Mouse (Mus musculus) megakaryocyte, adult 5-6 weeks (primary cell): ENCODE results near the gene Morn2. TPM values are rescaled to one million over a fixed set of nuclear protein-coding genes. Genes with fewer than 3 reads are reported as not detected.

Experiments used
- ATAC-seq: 2 replicates; pipeline ENCODE4 v1.8.0; 2016; ENCODE audit warnings: mild to moderate bottlenecking, inconsistent platforms; ENCODE audit not compliant: poor library complexity, severe bottlenecking
- total RNA-seq, 2 experiments: library from RNA; stranded (forward) in 1 of 2; stranded (reverse) in 1 of 2; fragments of 153-499, 151-499 nt in 1 of 2; fragments of 221-1000, 200-1000 nt in 1 of 2; gene quantifications; 2 replicates each; pipeline versions ENCODE4 v1.2.3 to v1.2.4; 2015 to 2017

The Morn2 gene
- total RNA-seq, 2 experiments from 2014 or later = 1.4 to 1.6 TPM

- ATAC-seq = no peak
Observed at GRCm38 (mm10) chr17:80323015-80323414, 33.0 kb downstream of the Morn2 start.

GRCm38 (mm10) chr17:80323658-80324057, 33.7 kb downstream of the Morn2 start:
- ATAC-seq = peak; percentile 85

- no peak for ATAC-seq
Observed at GRCm38 (mm10) chr17:80324521-80324920, 34.5 kb downstream of the Morn2 start.

GRCm38 (mm10) chr17:80325456-80325855, 35.5 kb downstream of the Morn2 start:
- ATAC-seq = no peak

GRCm38 (mm10) chr17:80326431-80326830, 36.4 kb downstream of the Morn2 start:
- no peak for ATAC-seq

GRCm38 (mm10) chr17:80332386-80332785, 42.4 kb downstream of the Morn2 start:
- no peak for ATAC-seq

- no peak for ATAC-seq
Observed at GRCm38 (mm10) chr17:80345277-80345676, 55.3 kb downstream of the Morn2 start.

- no peak for ATAC-seq
Observed at GRCm38 (mm10) chr17:80346591-80347125, 56.7 kb downstream of the Morn2 start.

Other genes with a start within 250 kb of the Morn2 start
- gene Hnrnpll, start 227.9 kb upstream of the Morn2 start, total RNA-seq (2015) = 97.4 and 108 TPM in 2 replicates
- 53.1 and 65.2 TPM in 2 replicates for gene Hnrnpll, start 227.9 kb upstream of the Morn2 start, total RNA-seq (2017)
- 6.3 and 8.2 TPM in 2 replicates for gene Galm, start 162.7 kb upstream of the Morn2 start, total RNA-seq (2015)
- 3.0 and 5.1 TPM in 2 replicates for gene Galm, start 162.7 kb upstream of the Morn2 start, total RNA-seq (2017)
- 288 and 324 TPM in 2 replicates for gene Srsf7, start 82.9 kb upstream of the Morn2 start, total RNA-seq (2015)
- 271 and 290 TPM in 2 replicates for gene Srsf7, start 82.9 kb upstream of the Morn2 start, total RNA-seq (2017)
- gene Ttc39d, start 82.7 kb upstream of the Morn2 start, total RNA-seq (2015) = not detected in 2 replicates
- 0.15 TPM in 1 of 2 replicates, not detected in the other for gene Ttc39d, start 82.7 kb upstream of the Morn2 start, total RNA-seq (2017)
- 13.7 and 21.6 TPM in 2 replicates for gene Gemin6, start 65.8 kb upstream of the Morn2 start, total RNA-seq (2015)
- gene Gemin6, start 65.8 kb upstream of the Morn2 start, total RNA-seq (2017) = 13.4 and 16.2 TPM in 2 replicates
- gene Dhx57, start 273 bp downstream of the Morn2 start, total RNA-seq (2015) = 12.2 TPM in 2 replicates
- gene Dhx57, start 273 bp downstream of the Morn2 start, total RNA-seq (2017) = 18.2 and 20.9 TPM in 2 replicates
- gene Arhgef33, start 17.2 kb downstream of the Morn2 start, total RNA-seq (2015) = 0.57 TPM in 1 of 2 replicates, not detected in the other
- not detected in 2 replicates for gene Arhgef33, start 17.2 kb downstream of the Morn2 start, total RNA-seq (2017)
- not detected in 2 replicates for gene Gm10190, start 83.3 kb downstream of the Morn2 start, total RNA-seq (2015)
- not detected in 2 replicates for gene Gm10190, start 83.3 kb downstream of the Morn2 start, total RNA-seq (2017)
- gene Sos1, start 190.2 kb downstream of the Morn2 start, total RNA-seq (2015) = 16.4 and 17.2 TPM in 2 replicates
- 6.1 and 10.0 TPM in 2 replicates for gene Sos1, start 190.2 kb downstream of the Morn2 start, total RNA-seq (2017)